Mouse (Mus musculus) neural tube, embryonic 10.5 days (tissue): ENCODE data around the gene Spaca9.

Experiments used
- DNase-seq: peaks from one replicate; pipeline ENCODE4 v3.0.0-alpha.2; 2017; ENCODE audit warnings: low spot score; ENCODE audit errors: extremely low spot score

Spaca9 gene

GRCm38 (mm10) chr2:28699361-28700335 is at the start of gene Spaca9, which contains the start of gene Ak8:
Gene Spaca9 (minus strand): TSS chr2:28699727.
Gene Ak8 (plus strand): TSS chr2:28700164.
- DNase-seq = peak; percentile 88

DNA sequence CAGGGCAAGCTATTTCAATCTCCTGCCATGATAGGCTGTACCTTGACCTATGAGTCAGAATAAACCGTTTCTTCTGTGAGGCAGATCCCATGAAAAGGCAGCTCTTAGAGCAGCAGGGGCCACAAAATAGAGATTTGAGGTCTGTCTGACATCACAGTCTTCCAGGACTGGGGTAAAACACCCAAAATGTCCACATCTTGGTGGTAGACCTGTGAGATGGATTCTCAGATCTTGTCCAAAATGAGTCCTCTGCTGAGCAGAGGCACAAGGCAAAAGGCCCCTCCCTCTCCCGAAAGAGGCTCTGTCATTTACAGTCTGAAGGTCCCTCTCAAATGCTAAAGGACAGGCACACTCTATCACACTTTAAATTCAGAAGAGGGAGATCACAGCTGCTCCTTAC is 48.2 kb upstream of the Spaca9 start:
- no peak for DNase-seq

DNA sequence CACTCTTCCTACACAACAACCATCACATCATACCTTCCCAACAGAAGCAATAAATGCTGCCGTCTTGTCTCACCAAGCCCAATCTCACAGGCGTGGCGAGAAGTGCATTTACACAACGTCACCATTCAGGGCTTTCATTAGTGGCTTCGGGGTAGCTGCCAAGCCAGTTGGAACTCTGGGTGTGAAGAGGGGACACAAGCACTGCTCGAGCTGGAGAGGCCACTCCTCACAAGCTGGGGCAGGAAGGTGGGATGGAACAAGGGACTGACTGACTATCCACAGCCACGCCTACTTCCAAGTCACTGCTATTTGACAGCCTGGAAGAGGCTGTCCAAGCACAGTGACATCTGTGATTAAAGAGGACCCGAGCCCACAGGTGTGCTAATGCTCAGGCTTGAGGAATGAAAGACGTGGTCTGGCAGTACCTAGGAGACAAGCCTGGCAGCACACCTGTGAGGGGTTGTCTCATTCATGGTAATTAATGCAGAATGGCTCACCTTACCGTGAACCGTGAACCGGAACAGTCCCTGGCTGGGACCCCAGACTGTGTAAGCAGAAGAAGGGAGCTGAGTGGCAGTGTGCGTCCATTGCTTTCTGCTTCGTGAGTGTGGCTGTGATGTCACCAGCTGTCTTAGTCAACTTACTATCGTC is 47.3 kb upstream of the Spaca9 start:
- DNase-seq = no peak

- no peak for DNase-seq
These were observed 43.2 kb upstream of the Spaca9 start for GRCm38 (mm10) chr2:28742701-28743100.

GRCm38 (mm10) chr2:28740159-28740558 is 40.6 kb upstream of the Spaca9 start:
- DNase-seq = no peak

DNA sequence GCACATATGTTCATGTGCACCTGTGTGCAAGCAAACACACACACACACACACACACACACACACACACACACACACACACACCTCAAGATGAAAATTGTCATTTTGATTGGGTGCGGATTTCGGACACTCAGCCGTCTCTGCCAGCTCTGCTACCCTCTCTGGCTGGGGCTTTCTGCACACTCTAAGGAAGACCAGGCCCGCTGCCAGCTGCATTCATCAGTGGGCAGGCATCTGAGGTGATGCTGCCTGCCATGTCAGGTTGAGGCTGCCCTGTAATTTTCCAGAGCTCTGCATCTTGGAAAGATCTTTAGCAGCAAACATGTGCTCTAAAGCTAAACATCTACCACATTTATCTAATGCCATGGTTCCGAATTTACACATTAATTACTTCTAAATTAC is 37.6 kb upstream of the Spaca9 start:
- DNase-seq = no peak

GRCm38 (mm10) chr2:28730676-28731075 is 31.1 kb upstream of the Spaca9 start:
- no peak for DNase-seq

- DNase-seq = peak; percentile 38
These were observed 28.4 kb upstream of the Spaca9 start for GRCm38 (mm10) chr2:28727786-28728404.

DNA sequence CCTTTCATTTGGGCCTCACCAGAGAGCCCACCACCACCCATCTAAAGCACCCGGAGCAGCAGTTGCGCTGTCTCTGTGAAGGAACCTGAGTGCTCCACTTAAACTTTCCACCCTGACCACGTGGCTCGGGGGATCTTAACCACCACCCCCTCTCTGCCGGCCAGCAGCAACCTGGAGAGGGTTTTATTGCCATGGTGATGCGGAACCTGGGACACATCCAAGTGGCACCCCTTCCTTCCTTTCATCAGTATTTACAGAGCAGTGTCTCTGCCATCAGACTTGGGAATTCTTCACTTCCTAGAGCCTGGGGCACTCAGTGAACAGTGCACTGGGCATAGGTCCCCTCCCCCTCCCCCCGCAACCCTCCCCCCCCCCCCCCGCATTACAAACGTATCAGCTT is 24.4 kb upstream of the Spaca9 start:
- no peak for DNase-seq

GRCm38 (mm10) chr2:28722419-28722818 is 22.9 kb upstream of the Spaca9 start:
- DNase-seq = no peak

DNA sequence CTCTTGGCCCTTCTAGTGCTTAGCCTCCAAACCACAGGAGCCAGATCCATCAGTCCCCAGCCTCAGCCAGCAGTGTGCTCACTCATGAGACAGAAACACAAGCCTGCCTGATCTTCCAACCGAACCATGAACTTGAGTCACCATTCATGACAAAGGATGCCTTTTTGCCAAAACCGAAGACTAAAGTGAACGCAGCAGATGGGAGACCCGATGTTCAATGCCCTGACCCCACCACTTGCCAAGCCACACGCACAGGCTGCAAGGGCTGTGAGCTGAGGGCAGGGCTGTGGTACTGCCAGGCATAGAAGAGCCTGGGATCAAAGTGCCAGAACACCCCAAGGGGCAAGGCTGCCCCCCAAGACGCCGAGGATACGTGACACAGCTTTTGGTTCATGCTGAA is 13.5 kb upstream of the Spaca9 start:
- no peak for DNase-seq

GRCm38 (mm10) chr2:28706787-28707186 is 7.3 kb upstream of the Spaca9 start:
- no peak for DNase-seq

GRCm38 (mm10) chr2:28706106-28706636 is 6.6 kb upstream of the Spaca9 start:
- no peak for DNase-seq

GRCm38 (mm10) chr2:28701646-28702262 is 2.2 kb upstream of the Spaca9 start:
- DNase-seq = no peak

GRCm38 (mm10) chr2:28698566-28698965 is 961 bp downstream of the Spaca9 start:
- no peak for DNase-seq

- no peak for DNase-seq
These were observed 6.8 kb downstream of the Spaca9 start for GRCm38 (mm10) chr2:28692692-28693091.

DNA sequence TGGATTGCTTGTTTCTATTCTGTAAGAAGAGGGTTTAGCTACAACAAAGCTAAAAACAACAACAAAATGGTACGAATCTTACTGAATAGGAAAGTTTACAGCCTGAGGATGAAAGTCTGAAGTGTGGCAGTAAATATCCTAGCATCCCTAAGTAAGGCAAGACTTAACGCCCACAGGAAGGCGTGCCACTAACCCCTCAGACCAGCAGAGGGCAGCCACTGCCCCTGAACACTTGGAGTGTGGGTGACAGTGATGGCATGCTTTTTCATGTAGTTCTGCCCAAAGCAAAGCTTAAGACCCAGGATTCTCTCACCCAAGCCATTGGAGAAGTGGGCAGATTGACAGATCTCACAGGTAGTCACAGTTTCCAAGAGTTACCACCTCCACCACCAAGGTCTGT is 11.1 kb downstream of the Spaca9 start:
- no peak for DNase-seq

DNA sequence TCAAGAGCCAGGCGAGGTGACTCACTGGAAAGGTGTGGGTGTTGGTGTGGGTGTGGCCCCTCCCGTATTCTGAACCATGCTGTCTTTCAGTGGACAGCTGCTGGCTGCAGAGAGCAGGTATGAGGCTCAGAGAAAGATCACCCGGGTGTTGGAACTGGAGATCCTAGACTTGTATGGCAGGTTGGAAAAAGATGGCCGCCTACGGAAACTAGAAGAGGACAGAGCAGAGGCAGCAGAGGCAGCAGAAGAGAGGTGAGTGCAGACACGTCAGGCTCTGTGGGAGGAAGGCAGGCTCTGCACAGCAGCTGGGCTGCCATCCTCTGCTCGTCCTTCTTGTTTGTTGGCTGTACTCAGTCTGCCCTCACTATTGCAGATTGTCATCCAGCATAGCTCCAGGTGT is 13.6 kb downstream of the Spaca9 start:
- DNase-seq = no peak

GRCm38 (mm10) chr2:28681718-28682117 is 17.8 kb downstream of the Spaca9 start:
- no peak for DNase-seq

DNA sequence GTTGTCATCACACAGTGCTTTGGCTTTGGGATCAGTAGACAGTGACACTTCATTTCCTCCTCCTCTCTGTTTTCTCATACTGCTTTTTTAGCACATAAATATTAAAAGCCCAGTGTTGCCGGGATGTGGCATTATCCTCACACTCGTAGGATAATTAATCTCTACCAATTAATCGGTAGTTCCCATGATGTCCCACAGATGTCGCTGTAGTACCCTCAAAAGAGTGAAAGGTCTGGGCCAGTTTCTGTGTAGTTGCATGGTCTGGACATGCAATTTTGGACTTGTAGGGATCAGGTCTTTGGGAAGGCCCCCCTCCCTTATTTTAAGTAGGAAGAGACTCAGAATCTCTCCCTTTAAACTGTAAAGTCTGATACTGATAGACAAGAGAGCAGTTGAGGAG is 18.8 kb downstream of the Spaca9 start:
- DNase-seq = no peak

DNA sequence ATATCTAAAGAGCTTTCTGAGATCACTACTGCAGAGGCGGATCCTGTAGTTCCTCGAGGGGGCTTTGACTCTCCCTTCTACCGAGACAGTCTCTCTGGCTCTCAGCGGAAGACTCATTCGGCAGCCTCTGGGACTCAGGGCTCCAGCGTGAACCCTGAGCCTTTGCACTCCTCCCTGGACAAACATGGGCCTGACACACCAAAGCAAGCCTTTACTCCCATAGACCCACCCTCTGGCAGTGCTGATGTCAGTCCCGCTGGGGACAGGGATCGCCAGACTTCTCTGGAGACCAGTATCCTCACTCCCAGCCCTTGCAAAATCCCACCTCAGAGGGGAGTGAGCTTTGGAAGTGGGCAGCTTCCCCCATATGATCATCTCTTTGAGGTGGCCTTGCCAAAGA is 23.5 kb downstream of the Spaca9 start:
- DNase-seq = no peak
